Mouse (Mus musculus) kidney, postnatal 10 days (tissue): ENCODE measurements around the gene Ano2.
A peak's percentile ranks its signal among the peaks of the same experiment; 100 is the strongest.

ENCODE experiments used
- DNase-seq: peaks from one replicate; pipeline ENCODE4 v3.0.0; 2021; ENCODE audit warnings: mixed read lengths

Gene Ano2

DNA sequence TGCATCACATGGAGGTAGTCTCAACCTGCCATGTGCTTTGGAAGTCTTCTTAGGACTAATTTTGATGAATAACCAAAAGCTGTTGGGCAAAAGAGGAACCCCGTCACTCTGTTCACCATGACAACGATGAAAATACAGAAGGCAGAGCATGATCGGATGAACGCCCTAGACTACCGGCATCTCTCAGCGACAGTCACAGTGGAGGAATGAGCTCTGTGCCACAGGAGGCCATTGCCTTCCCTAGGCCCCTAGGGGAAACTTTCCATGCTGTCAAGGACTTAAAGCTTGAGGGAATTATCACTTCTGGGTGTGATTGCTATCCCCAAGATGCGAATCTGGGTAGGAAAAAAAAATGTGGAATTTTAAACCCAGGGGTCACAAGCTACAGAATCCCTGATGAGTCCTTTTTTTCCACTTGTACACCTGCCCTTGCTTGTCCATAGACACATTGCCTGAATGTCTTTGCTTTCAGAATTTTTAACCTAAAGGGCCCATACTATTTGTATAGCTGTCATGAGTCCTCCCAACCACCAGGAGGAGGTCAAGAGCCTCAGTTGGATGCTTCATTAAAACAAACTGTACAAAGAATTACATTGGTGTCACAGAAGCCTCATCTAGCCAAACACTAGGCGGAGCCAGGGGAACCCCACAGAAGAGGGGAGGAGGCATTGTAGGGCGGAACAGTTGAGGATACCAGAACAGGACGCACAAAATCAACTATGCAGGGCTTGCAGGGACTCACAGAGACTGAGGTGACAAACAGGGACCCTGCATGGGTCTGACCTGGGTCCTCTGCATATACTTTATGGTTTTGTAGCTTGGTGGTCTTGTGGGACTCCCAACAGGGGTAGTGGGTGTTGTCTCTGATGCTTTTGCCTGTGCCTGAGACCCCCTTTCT is 53.2 kb downstream of the Ano2 start:
- no peak for DNase-seq

GRCm38 (mm10) chr6:125747322-125747930 is 57.2 kb downstream of the Ano2 start:
- DNase-seq = no peak

DNA sequence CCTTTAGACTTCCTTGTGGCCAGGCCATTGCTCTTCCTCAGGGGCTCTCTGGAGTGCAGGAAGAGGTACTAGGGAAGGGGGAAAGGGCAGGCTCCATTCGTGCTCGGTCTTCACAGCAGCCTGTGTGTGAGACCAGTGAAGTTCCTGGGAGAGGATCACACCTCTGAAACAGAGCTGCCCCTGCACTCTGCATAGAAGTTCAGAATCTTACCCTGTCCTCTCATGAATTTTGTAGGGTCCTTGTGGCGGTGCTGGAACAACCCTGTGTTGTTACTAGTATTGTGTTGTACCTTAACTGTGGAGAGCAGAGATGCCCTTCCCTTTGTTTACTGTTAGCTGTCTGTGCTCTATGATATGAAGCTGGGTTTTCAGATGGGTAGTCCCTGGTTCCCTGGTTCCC is 58.4 kb downstream of the Ano2 start:
- DNase-seq = no peak

- no peak for DNase-seq
These were observed 72.8 kb downstream of the Ano2 start for GRCm38 (mm10) chr6:125762851-125763519.

- no peak for DNase-seq
These were observed 83.0 kb downstream of the Ano2 start for GRCm38 (mm10) chr6:125773256-125773655.

- DNase-seq = no peak
These were observed 86.1 kb downstream of the Ano2 start for GRCm38 (mm10) chr6:125776291-125776690.

GRCm38 (mm10) chr6:125802954-125803353 is 112.7 kb downstream of the Ano2 start:
- no peak for DNase-seq

- DNase-seq = peak; percentile 13
These were observed 113.3 kb downstream of the Ano2 start for GRCm38 (mm10) chr6:125803364-125804011.

DNA sequence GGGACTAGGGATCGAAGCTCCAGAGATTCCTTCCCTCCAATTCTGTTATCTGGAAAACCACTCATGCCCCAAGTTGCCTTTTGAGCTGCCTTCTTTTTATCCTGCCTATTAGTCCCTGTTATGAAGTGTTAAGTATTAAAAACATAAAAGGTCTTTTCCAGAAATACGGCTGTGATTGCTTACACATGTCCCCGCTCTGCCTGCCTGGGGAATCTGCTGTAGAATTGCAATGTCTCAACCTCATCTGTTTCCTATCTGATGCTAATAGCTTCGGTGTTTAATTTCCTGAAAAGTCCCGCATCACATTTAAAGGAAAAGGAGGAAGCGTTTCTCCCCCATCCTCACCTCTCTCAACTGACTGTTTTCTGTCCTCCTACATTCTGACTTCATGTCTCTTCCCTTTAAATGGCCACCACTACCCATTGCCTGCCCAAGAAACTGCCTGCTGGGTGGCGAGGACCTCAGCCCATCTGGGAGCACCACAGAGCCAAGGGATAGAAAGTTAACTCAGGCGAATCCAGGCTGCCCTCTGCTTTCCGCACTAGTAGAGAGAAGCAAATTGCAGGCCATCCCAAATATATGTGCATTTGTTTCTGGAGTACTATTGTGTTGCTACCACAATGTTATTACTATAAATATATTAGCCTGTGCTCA is 118.9 kb downstream of the Ano2 start:
- DNase-seq = no peak

DNA sequence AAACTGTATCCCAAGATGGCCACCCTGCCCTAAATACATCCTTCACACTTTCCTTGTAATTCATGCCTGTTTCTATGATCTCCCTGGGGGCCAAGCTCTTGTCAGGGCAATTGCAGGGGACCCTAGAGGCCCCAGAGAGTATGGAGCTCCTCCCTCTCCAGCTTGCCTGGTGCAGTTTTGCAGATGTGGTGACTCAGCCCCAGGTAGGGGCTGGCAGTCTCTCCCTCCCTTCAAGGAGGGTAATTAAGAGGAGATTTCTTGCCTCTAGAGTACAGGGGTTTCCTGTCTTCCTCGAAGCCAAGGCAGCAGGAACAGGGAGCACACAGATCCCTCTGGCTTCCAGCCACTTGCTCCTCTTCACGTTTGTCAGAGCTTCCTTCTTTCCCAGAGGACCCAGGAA is 121.2 kb downstream of the Ano2 start:
- DNase-seq = no peak

DNA sequence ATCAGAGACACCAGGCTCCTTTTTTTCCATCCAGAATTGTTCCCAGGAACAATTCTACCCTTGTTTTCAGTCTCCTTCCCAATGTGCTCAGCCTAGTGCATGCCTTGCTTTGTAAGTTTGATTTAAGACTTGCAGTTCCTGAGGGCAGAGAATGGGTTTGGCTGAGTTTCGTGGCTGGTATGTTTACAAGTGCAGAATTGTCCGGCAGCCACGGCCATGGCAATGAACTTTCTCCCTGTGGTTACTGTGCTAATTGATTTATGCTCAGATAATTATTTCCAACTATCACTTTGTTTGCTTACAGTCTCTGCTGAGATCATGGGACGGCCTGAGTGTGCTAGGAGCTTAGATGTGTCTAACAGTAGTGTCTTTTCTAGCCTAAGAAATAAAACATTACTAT is 147.9 kb downstream of the Ano2 start:
- DNase-seq = peak; percentile 68

DNA sequence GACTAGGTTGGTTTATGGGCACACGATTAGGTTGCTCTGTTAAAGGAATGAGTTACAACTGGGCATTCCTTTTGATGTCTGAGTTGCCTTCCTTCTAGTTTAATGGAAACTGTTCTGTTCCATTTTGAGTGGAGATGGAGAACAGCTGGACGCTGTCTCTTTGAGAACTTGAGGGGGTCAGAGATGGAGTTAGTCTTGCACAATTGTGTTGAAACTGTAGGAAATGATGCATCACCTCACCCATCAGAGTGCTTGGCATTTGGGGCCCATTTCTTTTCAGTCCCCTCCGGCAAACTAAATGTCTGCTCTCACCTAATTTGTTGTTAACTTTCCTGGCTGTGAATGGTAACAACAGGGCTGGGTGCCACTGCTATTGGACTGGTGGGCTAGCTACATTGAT is 151.1 kb downstream of the Ano2 start:
- peak; percentile 9 for DNase-seq

DNA sequence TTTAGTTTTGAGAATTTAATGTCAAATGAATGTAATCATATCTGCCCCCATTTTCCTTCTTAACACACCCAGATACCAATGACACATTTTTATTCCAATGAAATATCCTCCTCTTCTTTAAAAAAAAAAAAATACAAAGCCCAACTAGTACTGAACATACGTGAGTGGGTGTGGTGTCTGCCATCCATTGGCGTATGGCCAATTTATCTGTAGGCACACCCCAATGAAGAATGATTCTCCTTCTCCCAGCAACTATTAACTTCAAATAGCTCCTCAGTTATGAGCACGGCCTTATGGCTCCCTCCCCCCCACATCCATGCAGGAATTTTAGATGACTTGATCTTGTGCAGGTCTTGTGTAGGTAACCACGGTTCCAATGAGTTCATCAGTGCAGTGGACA is 161.0 kb downstream of the Ano2 start:
- DNase-seq = no peak

- no peak for DNase-seq
These were observed 168.1 kb downstream of the Ano2 start for GRCm38 (mm10) chr6:125858294-125858693.

GRCm38 (mm10) chr6:125868516-125868915 is 178.3 kb downstream of the Ano2 start:
- peak; percentile 70 for DNase-seq

DNA sequence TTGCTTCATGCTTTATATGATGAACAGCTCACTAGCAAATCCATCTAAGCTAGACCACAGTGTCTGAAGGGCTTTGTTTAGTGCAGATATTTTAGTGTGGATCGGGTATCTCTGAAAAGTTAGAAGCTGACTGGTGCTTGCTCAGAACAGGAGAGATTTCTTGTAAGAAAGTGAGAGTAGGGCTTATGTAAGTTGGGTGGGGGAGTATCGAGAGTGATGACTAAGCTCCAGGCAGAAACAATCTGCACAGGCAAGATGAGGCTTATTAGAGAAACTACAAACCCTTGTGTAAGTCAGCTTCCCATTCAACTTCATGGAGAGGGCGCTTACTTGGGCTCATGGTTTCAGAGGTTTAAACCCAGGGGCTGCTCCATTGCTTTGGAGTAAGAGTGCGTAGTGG is 181.3 kb downstream of the Ano2 start:
- no peak for DNase-seq

DNA sequence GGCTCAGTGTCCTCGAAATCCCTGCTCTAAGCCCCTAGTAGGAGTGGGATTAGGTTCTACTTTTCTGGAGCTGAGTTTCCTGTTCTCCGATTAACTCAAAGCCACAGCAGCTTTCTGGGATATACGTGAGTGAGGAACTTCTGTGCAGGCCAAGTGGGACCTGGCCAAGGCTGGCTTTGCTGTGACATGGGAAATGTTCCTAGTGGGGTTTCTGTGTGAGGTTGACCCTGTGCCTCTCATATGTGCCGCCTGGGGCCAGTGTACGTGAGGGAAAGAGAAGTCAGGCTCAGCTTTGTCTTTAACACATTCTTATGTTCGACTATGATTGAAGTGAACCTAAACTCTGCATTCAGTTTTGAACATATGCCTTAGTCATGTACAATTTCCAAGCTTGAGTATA is 184.5 kb downstream of the Ano2 start:
- no peak for DNase-seq

- no peak for DNase-seq
These were observed 186.7 kb downstream of the Ano2 start for GRCm38 (mm10) chr6:125876884-125877283.

DNA sequence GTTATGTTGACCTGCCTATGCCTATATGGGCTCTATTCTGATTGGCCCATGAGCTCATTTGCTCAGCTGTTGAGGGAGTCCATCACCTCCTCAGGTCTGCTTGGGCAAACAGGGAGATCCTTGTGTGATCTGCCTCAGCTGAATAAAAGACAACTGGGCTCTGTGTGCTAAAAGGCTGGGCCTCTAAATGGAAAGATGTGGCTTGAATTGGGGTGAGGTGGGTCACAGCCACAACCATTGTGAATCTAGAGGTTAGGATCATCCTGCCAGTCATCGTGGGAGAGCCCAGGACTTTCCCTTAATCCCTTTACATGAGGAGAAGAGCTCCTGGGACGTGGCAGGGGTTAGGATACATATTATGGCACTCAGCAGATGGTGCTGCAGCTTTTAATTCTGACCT is 188.5 kb downstream of the Ano2 start:
- DNase-seq = no peak

DNA sequence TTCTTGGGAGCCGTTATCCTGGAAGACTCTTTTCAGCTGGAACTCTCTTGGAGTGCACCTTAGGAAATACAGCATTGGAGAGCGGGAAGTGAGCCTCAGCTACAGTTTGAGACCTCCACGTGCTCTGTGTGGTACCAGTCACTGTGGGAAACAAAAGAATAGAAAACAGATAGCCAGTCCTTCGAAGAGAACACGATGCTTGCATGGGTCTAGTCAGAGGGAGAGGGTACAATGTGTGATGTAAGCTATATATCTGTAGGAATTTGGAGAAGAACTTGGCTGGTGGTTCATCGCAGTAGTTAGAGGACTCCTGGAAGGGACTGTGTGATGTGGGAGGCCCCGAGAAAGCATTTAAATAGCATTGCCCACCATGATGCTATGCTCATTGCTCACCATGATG is 189.1 kb downstream of the Ano2 start:
- DNase-seq = no peak

- no peak for DNase-seq
These were observed 198.4 kb downstream of the Ano2 start for GRCm38 (mm10) chr6:125888596-125888995.

- no peak for DNase-seq
These were observed 204.1 kb downstream of the Ano2 start for GRCm38 (mm10) chr6:125894340-125894739.

DNA sequence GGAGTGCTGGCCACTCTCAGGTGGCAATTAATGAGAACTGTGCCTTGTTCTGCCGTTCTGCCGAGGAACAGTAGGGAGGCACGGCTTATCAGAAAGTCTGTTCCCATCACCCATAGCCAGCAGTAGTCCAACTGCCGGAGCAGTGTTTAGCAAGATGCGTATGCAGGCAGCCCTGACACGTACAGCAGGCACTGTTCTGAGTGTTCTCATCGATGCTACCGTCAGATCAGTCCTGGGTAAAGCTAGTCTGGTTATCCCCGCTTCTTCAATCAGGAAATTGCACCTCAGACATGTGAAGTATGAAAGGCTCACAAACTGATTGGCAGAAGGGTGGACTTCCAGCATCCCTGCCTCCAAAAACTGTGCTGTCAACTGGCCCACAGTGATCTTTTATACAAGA is 224.2 kb downstream of the Ano2 start:
- DNase-seq = no peak
